Mouse (Mus musculus) adrenal gland, adult 18-20 months (tissue): Measurements from ENCODE around the gene Map3k4. TPM values are rescaled to one million over a fixed set of nuclear protein-coding genes. Genes with fewer than 3 reads are reported as not detected.
"Not testable (repeated sequence)": the region's sequence is repeated elsewhere in the genome, so short reads cannot be mapped to it uniquely, and the experiment has no call there.

ENCODE experiments used
- DNase-seq, 2 experiments: peaks; one replicate each; pipeline ENCODE4 v3.0.0; 2021 to 2022; ENCODE audit warnings: low spot score in 2 of 2
- total RNA-seq, 2 experiments: library from RNA; stranded (reverse); gene quantifications; 1 replicate in 1 of 2; 2 replicates in 1 of 2; pipeline ENCODE4 v1.2.3; 2021

Map3k4 gene
- total RNA-seq, 2 experiments from 2014 or later = 23.0 to 23.3 TPM

- DNase-seq = peak in 1 of 2 experiments; percentile 20
These were observed 11.1 kb downstream of the Map3k4 start for GRCm38 (mm10) chr17:12307251-12308135.

- no peak for DNase-seq
These were observed 13.9 kb downstream of the Map3k4 start for GRCm38 (mm10) chr17:12304658-12305057.

GRCm38 (mm10) chr17:12300896-12301706 lies 17.5 kb downstream of the Map3k4 start:
- peak in 1 of 2 experiments; percentile 17 for DNase-seq

- DNase-seq = peak in 1 of 2 experiments; percentile 17
These were observed 18.4 kb downstream of the Map3k4 start for GRCm38 (mm10) chr17:12300127-12300675.

DNA sequence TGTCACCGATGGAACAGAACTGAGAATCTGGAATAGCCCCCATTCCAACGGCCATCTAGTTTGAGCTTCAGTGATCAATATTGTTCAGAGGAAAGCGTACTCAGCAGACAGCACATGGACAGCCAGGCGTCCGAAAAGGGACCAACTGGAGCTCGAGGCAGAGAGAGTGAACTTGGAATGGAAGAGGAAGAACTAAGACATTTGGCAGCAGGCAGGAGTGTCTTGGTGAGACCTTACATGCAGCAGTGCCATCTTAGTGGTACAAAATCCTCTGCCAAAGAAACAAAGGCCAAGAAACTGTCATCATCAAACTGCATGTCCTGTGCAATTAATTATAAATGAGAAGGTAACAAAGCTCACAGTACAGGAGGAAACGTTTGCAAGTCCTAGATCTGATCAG lies 19.2 kb downstream of the Map3k4 start:
- DNase-seq = peak in 1 of 2 experiments; percentile 11

GRCm38 (mm10) chr17:12297978-12298377 lies 20.6 kb downstream of the Map3k4 start:
- DNase-seq = peak in 1 of 2 experiments; percentile 13

GRCm38 (mm10) chr17:12297292-12297691 lies 21.3 kb downstream of the Map3k4 start:
- DNase-seq = no peak

GRCm38 (mm10) chr17:12295926-12296325 lies 22.7 kb downstream of the Map3k4 start:
- not testable (repeated sequence) for DNase-seq

DNA sequence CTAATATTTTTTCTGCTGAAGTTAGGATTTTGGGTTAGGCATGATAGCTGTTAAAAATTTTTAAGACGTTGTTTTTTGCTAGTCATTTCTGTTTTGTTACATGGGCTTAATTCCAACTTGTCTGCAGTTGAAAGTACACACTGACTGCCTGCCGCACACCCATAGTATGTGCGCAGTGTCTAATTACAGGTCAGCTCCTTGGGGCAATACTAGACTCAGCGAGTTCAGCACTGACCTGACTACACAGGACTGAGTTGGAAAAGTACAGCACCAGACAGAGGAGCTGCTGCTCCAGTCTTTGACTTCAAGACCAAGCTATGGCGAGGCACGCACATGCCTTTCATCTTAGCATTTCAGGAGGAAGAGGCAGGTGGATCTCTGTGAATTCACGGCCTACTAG lies 24.2 kb downstream of the Map3k4 start:
- DNase-seq = no peak

- peak in 1 of 2 experiments; percentile 20 for DNase-seq
These were observed 25.0 kb downstream of the Map3k4 start for GRCm38 (mm10) chr17:12293571-12293970.

GRCm38 (mm10) chr17:12292877-12293276 lies 25.7 kb downstream of the Map3k4 start:
- peak in 1 of 2 experiments; percentile 26 for DNase-seq

- peak in 1 of 2 experiments; percentile 11 for DNase-seq
These were observed 26.2 kb downstream of the Map3k4 start for GRCm38 (mm10) chr17:12292356-12292755.

GRCm38 (mm10) chr17:12291151-12291550 lies 27.4 kb downstream of the Map3k4 start:
- peak in 1 of 2 experiments; percentile 7 for DNase-seq

DNA sequence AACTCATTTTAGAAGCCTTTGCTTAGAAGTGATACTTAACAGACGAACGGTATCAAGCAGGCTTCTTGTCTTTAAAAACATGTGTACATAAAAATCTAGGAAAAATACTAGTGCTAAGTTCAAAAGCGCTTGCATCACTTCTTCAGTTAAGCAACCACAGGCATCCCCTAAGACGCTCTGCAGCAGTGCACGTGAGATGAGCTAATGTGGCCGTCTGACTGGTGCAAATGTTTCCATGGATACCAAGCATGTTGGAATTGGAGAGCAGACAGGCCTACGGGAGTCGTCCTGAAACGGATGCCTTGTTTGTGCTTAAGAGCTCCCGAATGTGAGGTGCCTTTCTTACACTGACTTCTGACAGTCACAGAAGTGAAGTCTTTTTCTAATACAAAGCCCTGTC lies 27.9 kb downstream of the Map3k4 start:
- peak in 1 of 2 experiments; percentile 21 for DNase-seq

- not testable (repeated sequence) for DNase-seq
These were observed 28.8 kb downstream of the Map3k4 start for GRCm38 (mm10) chr17:12289836-12290235.

DNA sequence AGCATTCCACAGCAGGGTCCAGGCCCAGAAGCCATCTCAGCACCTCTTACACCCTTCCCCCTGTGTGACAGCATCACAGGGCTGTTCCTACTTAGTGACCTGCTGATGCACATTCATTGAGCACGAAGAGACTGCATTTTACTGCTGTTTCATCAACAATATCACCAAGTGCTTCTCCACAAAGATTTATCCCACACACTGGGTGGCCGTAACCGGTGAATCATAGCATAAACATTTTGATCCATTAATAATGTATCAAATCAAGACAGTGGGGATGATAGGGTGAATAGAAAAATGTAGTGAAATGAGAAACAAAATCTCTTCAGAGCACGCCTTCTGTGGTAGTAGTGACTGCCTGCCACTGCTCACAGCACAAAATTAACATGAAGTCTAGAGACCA lies 29.7 kb downstream of the Map3k4 start:
- DNase-seq = peak in 1 of 2 experiments; percentile 6

DNA sequence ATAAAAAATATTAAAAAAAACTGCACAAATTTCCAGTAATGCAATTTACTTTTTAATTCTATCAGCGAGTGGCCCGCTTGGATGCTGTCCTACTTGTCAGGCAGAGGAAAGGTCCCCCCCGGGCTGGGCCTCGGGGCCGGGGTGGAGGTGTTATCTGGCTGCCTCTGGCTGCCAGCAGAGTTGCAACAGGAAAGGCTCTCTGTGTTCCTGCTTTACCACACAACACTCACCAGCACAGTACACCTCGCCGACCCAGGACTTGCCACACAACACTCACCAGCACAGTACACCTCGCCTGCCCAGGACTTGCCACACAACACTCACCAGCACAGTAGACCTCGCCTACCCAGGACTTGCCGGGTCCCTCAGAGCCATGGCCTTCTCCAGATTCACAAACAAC lies 38.8 kb downstream of the Map3k4 start:
- DNase-seq = peak in 1 of 2 experiments; percentile 15

GRCm38 (mm10) chr17:12278073-12278472 lies 40.5 kb downstream of the Map3k4 start:
- no peak for DNase-seq

GRCm38 (mm10) chr17:12277297-12277696 lies 41.3 kb downstream of the Map3k4 start:
- no peak for DNase-seq

GRCm38 (mm10) chr17:12276496-12277200 lies 41.9 kb downstream of the Map3k4 start:
- DNase-seq = no peak

GRCm38 (mm10) chr17:12275756-12276155 lies 42.8 kb downstream of the Map3k4 start:
- DNase-seq = peak in 1 of 2 experiments; percentile 31
